Mouse (Mus musculus): Measurements from ENCODE around the gene Mgme1. TPM values are rescaled to one million over a fixed set of nuclear protein-coding genes. Genes with fewer than 3 reads are reported as not detected.

The Mgme1 gene
- polyA plus RNA-seq, 1 experiment from 2014 or later: 22.0 TPM

GRCm38 (mm10) chr2:144324218-144324617 lies 53.8 kb downstream of the Mgme1 start:
- H3K4me1 ChIP-seq (replicated peaks): no peaks in the 10 kb centered on the region
- H3K27me3 ChIP-seq: peaks cover 33% of the 10 kb centered on the region
- H3K27ac ChIP-seq: no peak overlapping the region
- H3K9me3 ChIP-seq (replicated peaks): no peaks in the 10 kb centered on the region
- H3K4me2 ChIP-seq: no peak overlapping the region
- H3K36me3 ChIP-seq: no peaks in the 10 kb centered on the region
- no peak for ATAC-seq (replicated peaks; ENCODE audit: insufficient number of reproducible peaks, insufficient read depth, low FRiP score, low read depth)
- 51% methylated on average over 3 of the region's 3 CpGs for WGBS
- no peak overlapping the region for H3K4me3 ChIP-seq
- no peak overlapping the region for H3K9ac ChIP-seq

DNA sequence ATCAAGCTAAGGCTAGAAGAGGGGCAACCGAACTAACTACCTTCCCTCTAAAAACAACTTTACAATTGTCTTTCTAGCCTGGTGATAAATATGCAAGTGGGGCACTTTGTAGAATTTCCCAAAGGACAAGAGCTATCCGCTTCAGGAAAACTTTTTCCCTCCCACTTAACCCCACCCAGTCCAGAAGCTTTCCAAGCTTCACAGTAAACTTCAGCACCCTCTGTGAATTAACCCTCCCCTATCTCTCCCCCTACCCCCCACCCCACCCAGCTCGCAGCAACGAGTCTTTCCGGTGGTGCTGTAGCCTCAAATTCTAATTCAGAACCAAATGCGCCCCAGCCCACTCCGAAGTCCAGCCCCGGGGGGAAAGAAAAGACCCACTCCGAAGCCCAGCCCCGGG lies 59.0 kb downstream of the Mgme1 start:
- no peak overlapping the region for H3K27ac ChIP-seq
- no peak for ATAC-seq (replicated peaks; ENCODE audit: insufficient number of reproducible peaks, insufficient read depth, low FRiP score, low read depth)
- no peaks in the 10 kb centered on the region for H3K36me3 ChIP-seq
- peaks cover 84% of the 10 kb centered on the region for H3K27me3 ChIP-seq
- H3K4me1 ChIP-seq (replicated peaks): peaks cover 35% of the 10 kb centered on the region
- H3K4me3 ChIP-seq: peak overlapping the region; percentile 66
- no peak overlapping the region for H3K9ac ChIP-seq
- H3K9me3 ChIP-seq (replicated peaks): no peaks in the 10 kb centered on the region
- peak overlapping the region; percentile 97 for H3K4me2 ChIP-seq
- WGBS: 5% methylated on average over 10 of the region's 10 CpGs

DNA sequence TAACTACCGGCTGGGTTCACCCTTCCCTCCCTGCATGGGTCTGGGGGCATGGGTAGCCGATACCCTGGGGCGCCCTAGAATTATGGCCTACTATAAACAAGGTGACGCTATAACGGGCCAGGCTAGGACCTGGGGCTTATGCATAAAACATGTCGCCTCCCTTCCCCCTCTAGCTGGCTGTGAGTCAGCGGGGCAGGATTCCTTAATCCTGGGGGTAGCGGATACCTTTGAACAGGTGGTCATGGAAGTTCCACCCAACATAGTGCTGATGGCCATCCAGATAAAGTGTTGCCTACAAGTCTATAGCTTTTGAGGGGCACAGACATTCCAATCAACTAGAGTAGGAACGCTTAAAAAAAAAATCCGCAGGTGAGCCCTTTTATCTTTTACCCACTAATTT lies 59.5 kb downstream of the Mgme1 start:
- 6% methylated on average over 10 of the region's 10 CpGs for WGBS
- Histone ChIP-seq H3K9me3 (replicated peaks) (no peaks in the 10 kb centered on the region), H3K36me3 (no peaks in the 10 kb centered on the region), H3K4me2 (peak overlapping the region; percentile 97), H3K4me3 (peak overlapping the region; percentile 66), H3K9ac (no peak overlapping the region), H3K27me3 (peaks cover 89% of the 10 kb centered on the region), H3K4me1 (replicated peaks) (peaks cover 35% of the 10 kb centered on the region), H3K27ac (no peak overlapping the region)
- no peak for ATAC-seq (replicated peaks; ENCODE audit: insufficient number of reproducible peaks, insufficient read depth, low FRiP score, low read depth)

DNA sequence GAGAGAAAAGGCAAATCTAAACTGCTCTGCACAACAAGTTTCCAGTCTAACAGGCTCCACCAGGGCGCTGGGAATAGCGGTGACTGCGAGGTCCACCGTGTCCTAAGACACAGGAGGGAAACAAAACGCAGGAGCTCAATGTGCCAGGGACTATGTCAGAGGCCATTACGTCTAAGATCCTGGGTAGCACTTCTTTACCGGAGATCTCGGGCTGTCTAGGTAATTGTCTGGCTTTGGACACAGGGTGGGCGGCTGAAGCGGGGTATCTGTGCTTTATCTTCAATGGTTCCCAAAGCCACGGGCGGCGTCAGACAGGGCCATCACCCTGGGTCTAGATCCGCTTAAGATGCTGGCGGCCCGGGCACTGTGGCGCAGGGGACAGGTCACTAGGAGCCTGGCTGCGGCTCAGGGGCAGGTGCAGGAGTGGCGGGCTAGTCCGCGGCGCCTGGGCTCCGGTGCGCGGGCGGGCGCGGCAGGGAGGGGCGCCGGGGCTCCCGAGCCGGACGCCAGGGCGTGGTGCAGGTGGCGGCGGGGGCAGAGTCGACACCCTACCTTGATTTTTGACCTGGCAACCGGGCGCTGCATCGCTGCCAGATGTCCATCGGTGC lies 60.0 kb downstream of the Mgme1 start:
- Histone ChIP-seq H3K9ac (peak overlapping the region; percentile 49), H3K27ac (no peak overlapping the region), H3K4me3 (peak overlapping the region; percentile 66), H3K4me1 (replicated peaks) (peaks cover 35% of the 10 kb centered on the region), H3K9me3 (replicated peaks) (no peaks in the 10 kb centered on the region), H3K36me3 (no peaks in the 10 kb centered on the region), H3K4me2 (peak overlapping the region; percentile 97), H3K27me3 (peaks cover 94% of the 10 kb centered on the region)
- under 1% methylated on average over 41 of the region's 41 CpGs for WGBS
- no peak for ATAC-seq (replicated peaks; ENCODE audit: insufficient number of reproducible peaks, insufficient read depth, low FRiP score, low read depth)

Other genes starting within 250 kb of the Mgme1 start
- gene Banf2, start 237.6 kb upstream of the Mgme1 start, polyA plus RNA-seq (2015; fragmentation: Nextera tagmentation; extraction: Ambion mirVana): not detected in 2 replicates
- 78.9 and 87.9 TPM in 2 replicates for gene Snx5, start 243 bp downstream of the Mgme1 start, polyA plus RNA-seq (2015; fragmentation: Nextera tagmentation; extraction: Ambion mirVana)
- 0.08 and 0.18 TPM in 2 replicates for gene Ovol2, start 61.5 kb downstream of the Mgme1 start, polyA plus RNA-seq (2015; fragmentation: Nextera tagmentation; extraction: Ambion mirVana)
- gene Kat14, start 98.3 kb downstream of the Mgme1 start, polyA plus RNA-seq (2015; fragmentation: Nextera tagmentation; extraction: Ambion mirVana): 24.0 and 27.6 TPM in 2 replicates
- gene Pet117, start 98.3 kb downstream of the Mgme1 start, polyA plus RNA-seq (2015; fragmentation: Nextera tagmentation; extraction: Ambion mirVana): 1.7 and 3.2 TPM in 2 replicates